Mouse (Mus musculus): Measurements from ENCODE around the gene Arhgap11a.

The Arhgap11a gene

GRCm38 (mm10) chr2:113817681-113818606 is 30.5 kb downstream of the Arhgap11a start:
- DNase-seq = no peak

GRCm38 (mm10) chr2:113807640-113808039 is 40.8 kb downstream of the Arhgap11a start:
- peak; percentile 64 for DNase-seq

- no peak for DNase-seq
Observed at GRCm38 (mm10) chr2:113806851-113807577, 41.4 kb downstream of the Arhgap11a start.

GRCm38 (mm10) chr2:113805765-113806164 is 42.7 kb downstream of the Arhgap11a start:
- no peak for DNase-seq

GRCm38 (mm10) chr2:113803753-113804152 is 44.7 kb downstream of the Arhgap11a start:
- DNase-seq = no peak

- DNase-seq = no peak
Observed at GRCm38 (mm10) chr2:113800846-113801245, 47.6 kb downstream of the Arhgap11a start.

GRCm38 (mm10) chr2:113798605-113799004 is 49.9 kb downstream of the Arhgap11a start:
- DNase-seq = no peak

GRCm38 (mm10) chr2:113795186-113795585 is 53.3 kb downstream of the Arhgap11a start:
- no peak for DNase-seq

GRCm38 (mm10) chr2:113793521-113793920 is 54.9 kb downstream of the Arhgap11a start:
- DNase-seq = no peak

GRCm38 (mm10) chr2:113788821-113789387 is 59.6 kb downstream of the Arhgap11a start:
- no peak for DNase-seq

GRCm38 (mm10) chr2:113787882-113788281 is 60.6 kb downstream of the Arhgap11a start:
- DNase-seq = no peak

GRCm38 (mm10) chr2:113784851-113785250 is 63.6 kb downstream of the Arhgap11a start:
- DNase-seq = no peak

GRCm38 (mm10) chr2:113781521-113781920 is 66.9 kb downstream of the Arhgap11a start:
- no peak for DNase-seq
